Mouse (Mus musculus) MEL (cell line): ENCODE results near the gene Cry2. TPM values are rescaled to one million over a fixed set of nuclear protein-coding genes. Genes with fewer than 3 reads are reported as not detected.

Source experiments
- DNase-seq: peaks from one replicate; pipeline ENCODE4 v3.0.0; 2011; ENCODE audit warnings: low read depth, low spot score
- H3K27ac ChIP-seq: 2 replicates; pipeline ENCODE4 v1.5.1; 2012; ENCODE audit warnings: low read depth, mild to moderate bottlenecking, control low read depth, low read length, moderate library complexity; ENCODE audit not compliant: control insufficient read depth
- H3K27me3 ChIP-seq, 2 experiments: fragments of 150-350 bp in 1 of 2; sonication (generic) in 1 of 2; 2 replicates each; pipeline ENCODE4 v1.6.1; 2012; ENCODE audit warnings: low read length in 2 of 2, mild to moderate bottlenecking in 2 of 2, improper control_type of control experiment in 1 of 2, moderate library complexity in 1 of 2; ENCODE audit not compliant: insufficient read depth in 2 of 2, control insufficient read depth in 1 of 2
- H3K36me3 ChIP-seq, 2 experiments: 2 replicates each; pipeline ENCODE4 v1.6.1; 2012 to 2014; ENCODE audit warnings: low read length in 2 of 2, improper control_type of control experiment in 1 of 2, inconsistent platforms in 1 of 2, mild to moderate bottlenecking in 1 of 2; ENCODE audit not compliant: insufficient read depth in 2 of 2, control insufficient read depth in 1 of 2
- H3K4me1 ChIP-seq, 2 experiments: fragments of 150-350 bp in 1 of 2; sonication (generic) in 1 of 2; 2 replicates each; pipeline ENCODE4 v1.6.1; 2012; ENCODE audit warnings: low read length in 2 of 2, improper control_type of control experiment in 1 of 2, mild to moderate bottlenecking in 1 of 2; ENCODE audit not compliant: insufficient read depth in 2 of 2, control insufficient read depth in 1 of 2
- H3K4me3 ChIP-seq, 2 experiments: fragments of 150-350 bp in 1 of 2; sonication (generic) in 1 of 2; 2 replicates each; pipeline ENCODE4 v1.5.1; 2012; ENCODE audit warnings: low read depth in 2 of 2, low read length in 2 of 2, mild to moderate bottlenecking in 2 of 2, moderate library complexity in 2 of 2, control low read depth in 1 of 2, improper control_type of control experiment in 1 of 2; ENCODE audit not compliant: control insufficient read depth in 1 of 2, insufficient read depth in 1 of 2
- H3K79me2 ChIP-seq: 2 replicates; pipeline ENCODE4 v1.6.1; 2012; ENCODE audit warnings: mild to moderate bottlenecking, low read length, moderate library complexity; ENCODE audit not compliant: control insufficient read depth, poor library complexity, insufficient read depth
- H3K9ac ChIP-seq: 2 replicates; pipeline ENCODE4 v1.6.1; 2012; ENCODE audit warnings: low read depth, mild to moderate bottlenecking, control low read depth, low read length, moderate library complexity; ENCODE audit not compliant: control insufficient read depth, poor library complexity, severe bottlenecking
- H3K9me3 ChIP-seq: fragments of 150-350 bp; sonication (generic); replicated peaks from 2 replicates; pipeline ENCODE4 v1.6.1; 2012; ENCODE audit warnings: mild to moderate bottlenecking, low read length, improper control_type of control experiment, moderate library complexity; ENCODE audit not compliant: insufficient read depth
- CHD1 ChIP-seq: IDR thresholded peaks from 2 replicates; pipeline ENCODE4 v1.6.1; 2012; ENCODE audit warnings: low read depth, mild to moderate bottlenecking, inconsistent platforms, low read length, improper control_type of control experiment
- CHD2 ChIP-seq: IDR thresholded peaks from 2 replicates; pipeline ENCODE4 v1.6.1; 2011; ENCODE audit warnings: low read length, improper control_type of control experiment
- E2F4 ChIP-seq: IDR thresholded peaks from 2 replicates; pipeline ENCODE4 v1.6.1; 2011; ENCODE audit warnings: low read depth, low read length, improper control_type of control experiment, borderline replicate concordance
- EP300 ChIP-seq, 2 experiments: IDR thresholded peaks; 2 replicates each; pipeline ENCODE4 v1.6.1; 2011; ENCODE audit warnings: improper control_type of control experiment in 2 of 2, low read length in 2 of 2, low read depth in 1 of 2, mild to moderate bottlenecking in 1 of 2
- GABPA ChIP-seq: IDR thresholded peaks from 2 replicates; pipeline ENCODE4 v1.6.1; 2012; ENCODE audit warnings: low read depth, mild to moderate bottlenecking, inconsistent platforms, low read length, improper control_type of control experiment, moderate library complexity
- HCFC1 ChIP-seq: IDR thresholded peaks from 2 replicates; pipeline ENCODE4 v1.6.1; 2012; ENCODE audit warnings: low read depth, mild to moderate bottlenecking, inconsistent platforms, low read length, improper control_type of control experiment, moderate library complexity
- MAX ChIP-seq: IDR thresholded peaks from 2 replicates; pipeline ENCODE4 v1.6.1; 2011; ENCODE audit warnings: low read length, improper control_type of control experiment
- MXI1 ChIP-seq: IDR thresholded peaks from 2 replicates; pipeline ENCODE4 v1.6.1; 2011; ENCODE audit warnings: mild to moderate bottlenecking, low read depth, low read length, improper control_type of control experiment
- NELFE ChIP-seq: IDR thresholded peaks from 2 replicates; pipeline ENCODE4 v1.6.1; 2011; ENCODE audit warnings: low read depth, low read length, improper control_type of control experiment
- POLR2AphosphoS2 ChIP-seq: IDR thresholded peaks from 2 replicates; pipeline ENCODE4 v1.6.1; 2011; ENCODE audit warnings: low read length, improper control_type of control experiment
- POLR2AphosphoS5 ChIP-seq: IDR thresholded peaks from 2 replicates; pipeline ENCODE4 v1.6.1; 2012; ENCODE audit warnings: low read depth, borderline replicate concordance, mild to moderate bottlenecking, inconsistent platforms, low read length, moderate library complexity, mixed read lengths
- RCOR1 ChIP-seq: IDR thresholded peaks from 2 replicates; pipeline ENCODE4 v1.6.1; 2012; ENCODE audit warnings: low read depth, mild to moderate bottlenecking, inconsistent platforms, low read length, improper control_type of control experiment
- SMC3 ChIP-seq: IDR thresholded peaks from 2 replicates; pipeline ENCODE4 v1.6.1; 2011; ENCODE audit warnings: low read depth, low read length, improper control_type of control experiment
- TBP ChIP-seq: IDR thresholded peaks from 2 replicates; pipeline ENCODE4 v1.8.0; 2011; ENCODE audit warnings: low read depth, low read length, improper control_type of control experiment
- UBTF ChIP-seq: IDR thresholded peaks from 2 replicates; pipeline ENCODE4 v1.6.1; 2012; ENCODE audit warnings: low read depth, mild to moderate bottlenecking, inconsistent platforms, low read length, improper control_type of control experiment, moderate library complexity, borderline replicate concordance; ENCODE audit not compliant: insufficient read depth
- USF1 ChIP-seq: IDR thresholded peaks from 2 replicates; pipeline ENCODE4 v1.6.1; 2014; ENCODE audit warnings: low read depth, mild to moderate bottlenecking, inconsistent platforms, low read length, improper control_type of control experiment, moderate library complexity
- ZC3H11A ChIP-seq: IDR thresholded peaks from 2 replicates; pipeline ENCODE4 v1.6.1; 2012; ENCODE audit warnings: low read depth, mild to moderate bottlenecking, inconsistent platforms, low read length, improper control_type of control experiment
- ZNF384 ChIP-seq: IDR thresholded peaks from 2 replicates; pipeline ENCODE4 v1.6.1; 2012; ENCODE audit warnings: low read depth, mild to moderate bottlenecking, inconsistent platforms, low read length, improper control_type of control experiment
- polyA plus RNA-seq, 2 experiments: library from polyadenylated mRNA; stranded (reverse) in 1 of 2; unstranded in 1 of 2; fragments of >175 nt in 1 of 2; fragments of >200 nt in 1 of 2; gene quantifications; 2 replicates each; pipeline versions ENCODE4 v1.2.1 to v1.2.4; 2012; ENCODE audit warnings: low replicate concordance in 2 of 2, low read depth in 1 of 2; ENCODE audit not compliant: insufficient read length in 2 of 2, insufficient read depth in 1 of 2, missing spikeins in 1 of 2
- total RNA-seq: library from RNA; depleted of rRNA; stranded (reverse); fragments of 300-350 nt; gene quantifications from 2 replicates; pipeline ENCODE4 v1.2.3, GENCODE M21; 2012

Cry2 gene
- total and polyA plus RNA-seq, 3 experiments = 13.3 to 36.2 TPM; not detected in 1

DNA sequence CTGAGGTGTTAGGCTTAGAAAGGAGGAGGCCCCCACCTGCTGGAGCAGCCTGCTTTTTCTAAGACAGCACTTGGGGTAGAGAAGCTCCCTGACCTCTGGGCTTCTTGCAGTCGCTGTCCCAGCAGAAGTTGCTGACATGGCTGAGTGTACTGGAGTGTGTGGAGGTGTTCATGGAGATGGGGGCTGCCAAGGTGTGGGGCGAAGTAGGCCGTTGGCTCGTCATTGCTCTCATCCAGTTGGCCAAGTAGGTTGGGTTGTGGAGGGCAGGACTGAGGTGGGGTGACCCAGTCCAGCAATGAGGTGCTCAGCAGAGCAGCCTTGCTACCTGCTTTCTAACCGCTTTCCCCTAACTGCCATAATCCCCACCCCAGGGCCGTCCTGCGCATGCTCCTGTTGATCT lies 56.5 kb downstream of the Cry2 start:
- Histone ChIP-seq H3K27ac (no peak overlapping the region), H3K4me1 (peaks cover 0 to 12% of the 10 kb centered on the region in 2 experiments; a peak in 2 of 4 replicates), H3K27me3 (no peaks in the 10 kb centered on the region), H3K79me2 (peaks cover 5% of the 10 kb centered on the region), H3K9me3 (no peaks in the 10 kb centered on the region), H3K36me3 (no peaks in the 10 kb centered on the region; a peak in 1 of 4 replicates), H3K4me3 (no peak overlapping the region), H3K9ac (no peak overlapping the region)
- no peak for DNase-seq
- no peak for TF ChIP-seq ZC3H11A
- no peak for TF ChIP-seq GABPA
- TF ChIP-seq CHD1 = no peak
- TF ChIP-seq MXI1 = no peak
- TF ChIP-seq HCFC1 = no peak

DNA sequence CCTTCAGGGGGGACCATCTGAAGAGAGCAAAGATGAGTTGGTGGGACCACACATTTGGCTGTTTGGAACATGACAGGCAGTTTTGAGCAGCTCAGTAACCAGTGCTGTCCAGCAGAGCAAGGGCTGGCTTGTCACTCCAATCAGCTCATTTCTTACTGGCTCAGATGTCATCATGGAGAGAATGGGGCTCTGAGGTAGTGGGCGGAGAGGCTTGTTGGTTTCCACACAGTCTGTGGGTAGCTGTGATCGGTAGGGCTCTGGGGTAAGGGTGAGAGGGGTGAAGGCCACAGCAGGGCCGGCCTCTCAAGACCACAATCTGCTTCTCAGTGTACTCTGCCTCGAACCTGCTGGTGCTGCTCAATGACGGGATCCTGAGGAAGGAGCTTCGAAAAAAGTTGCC lies 57.5 kb downstream of the Cry2 start:
- Histone ChIP-seq H3K27me3 (no peaks in the 10 kb centered on the region), H3K79me2 (peaks cover 5% of the 10 kb centered on the region), H3K36me3 (no peaks in the 10 kb centered on the region; a peak in 1 of 4 replicates), H3K4me1 (peaks cover 0 to 12% of the 10 kb centered on the region in 2 experiments; a peak in 2 of 4 replicates)
- no peak for TF ChIP-seq TBP
- no peak; the same call in 1 of the 2 replicates for TF ChIP-seq SMC3
- TF ChIP-seq E2F4 = no peak
- TF ChIP-seq MAX = no peak
- no peak for TF ChIP-seq USF1
- no peak for TF ChIP-seq UBTF
- TF ChIP-seq NELFE = no peak
- no peak for TF ChIP-seq POLR2AphosphoS2
- no peak for TF ChIP-seq CHD2
- TF ChIP-seq ZC3H11A = no peak
- TF ChIP-seq EP300 (IDR thresholded peaks at IDR 0.05; ENCODE audit: low read depth in 1 of 2, low read length in 2 of 2) = no peak
- TF ChIP-seq, all 39 proteins: peak for 0
- H3K9me3 ChIP-seq = no peaks in the 10 kb centered on the region
- H3K4me3 ChIP-seq = peak overlapping the region; percentile 72 to 84
- H3K9ac ChIP-seq = peak overlapping the region; percentile 77
- DNase-seq = peak; percentile 44
- H3K27ac ChIP-seq = no peak overlapping the region

DNA sequence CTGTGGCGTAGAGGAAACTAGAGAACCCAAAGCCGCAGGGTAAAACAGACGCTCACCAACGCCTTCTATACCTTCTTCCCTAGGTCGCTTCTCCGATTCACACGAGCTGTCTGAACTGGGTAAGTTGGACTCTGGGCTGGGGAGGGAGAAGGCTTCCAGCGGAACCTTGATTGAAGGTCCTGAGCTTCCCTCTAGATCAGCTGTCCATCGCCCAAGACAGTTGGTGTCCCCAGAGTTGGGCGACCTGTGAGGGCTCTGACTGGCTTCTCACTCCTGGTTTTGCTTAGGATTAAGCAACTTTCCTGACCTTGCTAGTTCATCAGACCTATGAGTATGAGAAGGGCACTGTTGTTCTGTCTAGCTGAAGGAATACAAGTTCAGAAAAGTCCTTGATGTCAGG lies 58.1 kb downstream of the Cry2 start:
- TF ChIP-seq ZNF384 = no peak
- no peak for TF ChIP-seq POLR2AphosphoS5
- TF ChIP-seq UBTF = no peak
- no peak for TF ChIP-seq POLR2AphosphoS2
- no peak for TF ChIP-seq RCOR1

More for the DNA sequence above, 58.1 kb downstream of the Cry2 start:
- peak; percentile 44 for DNase-seq
- H3K9ac ChIP-seq = peak overlapping the region; percentile 77
- H3K36me3 ChIP-seq = no peaks in the 10 kb centered on the region
- peak overlapping the region; percentile 72 to 84 for H3K4me3 ChIP-seq
- H3K79me2 ChIP-seq = peaks cover 5% of the 10 kb centered on the region
- H3K9me3 ChIP-seq = no peaks in the 10 kb centered on the region
- peaks cover 0 to 12% of the 10 kb centered on the region in 2 experiments; a peak in 2 of 4 replicates for H3K4me1 ChIP-seq
- peak overlapping the region; percentile 37; the same call in 1 of the 2 replicates for H3K27ac ChIP-seq
- H3K27me3 ChIP-seq = no peaks in the 10 kb centered on the region
